Mouse (Mus musculus) common myeloid progenitor, adult 5-6 weeks (primary cell): ENCODE data around the gene Smad3. TPM values are rescaled to one million over a fixed set of nuclear protein-coding genes. Genes with fewer than 3 reads are reported as not detected.

Source experiments
- ATAC-seq: replicated peaks from 2 replicates; pipeline ENCODE4 v1.8.0; 2016; ENCODE audit warnings: low read depth, mild to moderate bottlenecking, moderate TSS enrichment, inconsistent platforms; ENCODE audit not compliant: poor library complexity, severe bottlenecking
- total RNA-seq: library from RNA; stranded (forward); fragments of 200-1000, 187-1606 nt; gene quantifications from 2 replicates; pipeline ENCODE4 v1.2.3, GENCODE M21; 2017

Smad3 gene
- total RNA-seq = 19.2 and 39.1 TPM in 2 replicates

- peak; percentile 70 for ATAC-seq
Measured at GRCm38 (mm10) chr9:63757865-63758440, at the start of gene Smad3. TSS of gene Smad3 (minus strand) at chr9:63757994.

- no peak for ATAC-seq
Measured at GRCm38 (mm10) chr9:63804847-63805246, 47.1 kb upstream of the Smad3 start.

- ATAC-seq = no peak; the same call in 1 of the 2 replicates
Measured at GRCm38 (mm10) chr9:63803181-63803591, 45.4 kb upstream of the Smad3 start.

GRCm38 (mm10) chr9:63802504-63802903 lies 44.7 kb upstream of the Smad3 start:
- no peak for ATAC-seq

- ATAC-seq = no peak
Measured at GRCm38 (mm10) chr9:63802080-63802479, 44.3 kb upstream of the Smad3 start.

- no peak for ATAC-seq
Measured at GRCm38 (mm10) chr9:63796429-63796828, 38.6 kb upstream of the Smad3 start.

- ATAC-seq = peak; percentile 79
Measured at GRCm38 (mm10) chr9:63793731-63794495, 36.1 kb upstream of the Smad3 start.

- ATAC-seq = no peak
Measured at GRCm38 (mm10) chr9:63791716-63792115, 33.9 kb upstream of the Smad3 start.

GRCm38 (mm10) chr9:63791275-63791674 lies 33.5 kb upstream of the Smad3 start:
- no peak for ATAC-seq

- ATAC-seq = no peak
Measured at GRCm38 (mm10) chr9:63790222-63790621, 32.4 kb upstream of the Smad3 start.

GRCm38 (mm10) chr9:63789386-63789785 lies 31.6 kb upstream of the Smad3 start:
- no peak for ATAC-seq

- no peak for ATAC-seq
Measured at GRCm38 (mm10) chr9:63787606-63788005, 29.8 kb upstream of the Smad3 start.

- no peak for ATAC-seq
Measured at GRCm38 (mm10) chr9:63787086-63787485, 29.3 kb upstream of the Smad3 start.

- no peak for ATAC-seq
Measured at GRCm38 (mm10) chr9:63786026-63786670, 28.4 kb upstream of the Smad3 start.

- ATAC-seq = peak; percentile 71
Measured at GRCm38 (mm10) chr9:63785492-63785891, 27.7 kb upstream of the Smad3 start.

GRCm38 (mm10) chr9:63784597-63784996 lies 26.8 kb upstream of the Smad3 start:
- no peak for ATAC-seq

GRCm38 (mm10) chr9:63782744-63783143 lies 24.9 kb upstream of the Smad3 start:
- peak; percentile 50 for ATAC-seq

- no peak for ATAC-seq
Measured at GRCm38 (mm10) chr9:63781714-63782464, 24.1 kb upstream of the Smad3 start.

GRCm38 (mm10) chr9:63779950-63780887 lies 22.4 kb upstream of the Smad3 start:
- ATAC-seq = peak; percentile 67
